Mouse (Mus musculus): ENCODE measurements around the gene Tmem176a.
"Not testable (repeated sequence)": the region's sequence is repeated elsewhere in the genome, so short reads cannot be mapped to it uniquely, and the experiment has no call there.

Tmem176a gene

DNA sequence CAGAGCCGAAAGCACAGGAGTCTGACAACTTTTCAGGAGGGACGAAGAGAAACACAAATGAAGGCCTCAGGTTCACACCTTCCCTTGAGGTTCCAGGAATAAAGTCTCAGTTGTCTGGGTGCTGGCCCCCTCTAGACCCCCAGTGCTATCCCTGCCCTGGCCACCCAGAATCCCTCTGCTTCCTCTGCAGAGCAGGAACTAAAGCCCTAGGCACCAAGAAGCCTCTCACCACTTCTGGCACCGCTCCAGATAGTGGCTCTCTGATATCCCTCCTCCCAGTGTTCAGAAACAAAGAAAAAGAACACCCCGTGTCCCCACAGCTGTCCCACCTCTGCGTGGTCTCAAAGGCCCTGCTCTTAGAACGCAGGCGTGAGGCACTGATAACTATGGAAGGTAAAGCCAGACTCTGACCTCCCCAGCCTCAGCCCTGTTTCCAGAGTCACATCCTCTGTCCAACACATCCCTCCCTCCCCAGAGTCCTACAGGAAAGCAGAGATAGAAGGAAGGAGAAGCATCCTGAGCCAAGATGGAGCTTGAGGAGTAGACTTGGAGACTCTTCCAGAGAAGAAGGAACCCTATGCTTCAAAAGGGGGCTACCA, at the start of gene Tmem176a:
Gene Tmem176a (plus strand): TSS at position 549 of the 599 bp plus-strand sequence.
- DNase-seq (ENCODE audit: low spot score in 2 of 2): no peak

DNA sequence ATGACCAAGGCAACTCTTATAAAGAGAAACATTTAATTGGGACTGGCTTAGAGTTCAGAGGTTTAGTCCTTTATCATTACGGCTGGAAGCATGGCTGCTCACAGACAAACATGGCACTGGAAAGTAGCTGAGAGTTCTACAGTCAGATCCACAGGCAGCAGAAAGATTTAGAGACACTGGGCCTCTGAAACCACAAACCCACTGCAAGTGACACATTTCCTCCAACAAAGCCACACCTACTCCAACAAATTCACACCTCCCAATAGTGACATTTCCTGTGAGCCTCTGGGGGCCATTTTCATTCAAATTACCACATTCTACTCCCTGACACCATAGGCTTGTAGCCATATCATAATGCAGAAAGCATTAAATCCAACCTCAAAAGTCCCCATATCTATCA, 38.8 kb upstream of the Tmem176a start:
- DNase-seq (ENCODE audit: low spot score in 2 of 2): no peak

DNA sequence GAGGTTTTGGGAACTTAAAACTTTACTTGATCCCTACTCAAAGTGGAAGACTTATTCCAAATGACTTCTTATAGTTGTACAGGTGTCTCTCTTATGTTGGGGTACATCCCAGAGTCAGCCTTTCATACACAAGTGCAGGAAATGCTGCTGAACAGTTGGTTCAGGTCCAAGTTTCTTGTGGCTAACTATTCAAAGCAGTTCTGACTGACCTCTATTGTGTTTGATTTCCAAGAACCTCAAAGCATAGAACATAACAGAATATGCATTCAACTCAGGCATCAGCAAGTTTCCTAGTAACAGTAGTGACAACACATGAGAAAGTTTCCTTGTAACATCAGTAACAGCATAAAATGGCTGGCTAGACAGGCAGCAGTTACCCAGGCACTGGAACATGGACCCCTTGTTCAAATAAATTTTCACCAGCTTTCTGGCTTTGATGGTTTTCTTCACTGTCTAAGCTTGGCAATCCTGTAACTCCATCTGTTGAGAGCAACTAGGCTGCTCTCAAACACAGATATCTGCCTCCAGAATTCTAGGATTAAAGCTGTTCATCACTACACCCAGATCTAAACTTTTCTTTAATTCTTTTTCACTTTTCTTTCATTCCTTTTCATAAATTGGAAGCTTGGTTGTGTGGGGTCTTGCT, 37.2 kb upstream of the Tmem176a start:
- DNase-seq (ENCODE audit: low spot score in 2 of 2): no peak

- DNase-seq (ENCODE audit: low spot score in 2 of 2): no peak
These were observed 36.4 kb upstream of the Tmem176a start for GRCm38 (mm10) chr6:48804346-48804745.

GRCm38 (mm10) chr6:48806746-48807145, 34.0 kb upstream of the Tmem176a start:
- DNase-seq (ENCODE audit: low spot score in 2 of 2): no peak

GRCm38 (mm10) chr6:48809494-48810219, 31.1 kb upstream of the Tmem176a start:
- no peak for DNase-seq (ENCODE audit: low spot score in 2 of 2)

GRCm38 (mm10) chr6:48815013-48815412, 25.7 kb upstream of the Tmem176a start:
- no peak for DNase-seq (ENCODE audit: low spot score in 2 of 2)

DNA sequence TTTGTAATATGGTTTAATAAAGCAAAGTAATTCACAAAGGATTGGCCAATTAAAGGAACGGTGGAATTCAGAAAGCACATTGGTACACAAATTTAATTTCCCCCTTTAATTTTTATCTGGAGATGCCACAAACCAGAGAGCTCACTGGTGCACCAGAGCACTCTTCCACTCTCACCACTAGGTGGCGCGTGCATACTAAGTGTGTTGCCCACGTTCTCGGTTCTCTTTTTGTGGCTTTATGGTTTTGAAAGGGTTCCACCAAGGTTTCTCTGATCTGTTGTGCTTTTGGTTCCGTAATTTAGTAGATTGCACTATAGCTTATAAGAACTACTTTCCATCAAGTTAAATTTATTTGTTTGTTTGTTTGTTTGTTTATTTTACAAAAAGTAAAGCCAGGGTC, 22.9 kb upstream of the Tmem176a start:
- DNase-seq (ENCODE audit: low spot score in 2 of 2): peak; percentile 37 to 54

DNA sequence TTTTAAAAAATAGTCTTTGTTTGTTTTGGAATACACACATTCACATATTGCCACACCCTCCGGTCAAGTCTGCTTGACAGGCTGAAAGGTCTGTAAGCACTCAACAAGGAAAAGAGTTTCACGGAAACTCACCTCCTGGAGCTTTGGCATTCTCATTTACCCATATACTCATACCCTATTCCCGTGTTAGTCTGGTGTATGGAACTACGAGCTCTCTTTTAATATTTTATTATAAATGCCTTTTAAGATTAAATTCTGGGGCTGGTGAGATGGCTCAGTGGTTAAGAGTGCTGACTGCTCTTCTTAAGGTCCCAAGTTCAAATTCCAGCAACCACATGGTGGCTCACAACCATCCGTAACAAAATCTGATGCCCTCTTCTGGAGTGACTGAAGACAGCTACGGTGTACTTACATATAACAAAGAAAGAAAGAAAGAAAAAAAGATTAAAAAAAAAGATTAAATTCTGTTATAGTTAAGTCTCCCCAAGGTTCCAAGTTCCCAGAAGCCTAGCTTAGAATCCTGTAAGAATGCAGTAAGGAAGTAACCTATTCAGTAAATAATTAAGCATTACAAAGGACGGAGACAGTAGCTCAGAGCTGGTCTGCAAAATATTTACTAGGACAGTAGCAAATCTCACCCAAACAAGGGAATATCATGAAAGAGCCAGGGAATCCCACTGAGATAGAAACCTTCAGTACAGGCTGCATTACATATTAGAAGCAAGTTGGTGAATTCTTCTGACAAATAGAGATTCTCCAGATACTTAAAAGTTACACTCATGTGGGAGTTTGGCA, 18.5 kb upstream of the Tmem176a start:
- DNase-seq (ENCODE audit: low spot score in 2 of 2): not testable (repeated sequence)

- DNase-seq (ENCODE audit: low spot score in 2 of 2): no peak
These were observed 15.7 kb upstream of the Tmem176a start for GRCm38 (mm10) chr6:48825016-48825415.

DNA sequence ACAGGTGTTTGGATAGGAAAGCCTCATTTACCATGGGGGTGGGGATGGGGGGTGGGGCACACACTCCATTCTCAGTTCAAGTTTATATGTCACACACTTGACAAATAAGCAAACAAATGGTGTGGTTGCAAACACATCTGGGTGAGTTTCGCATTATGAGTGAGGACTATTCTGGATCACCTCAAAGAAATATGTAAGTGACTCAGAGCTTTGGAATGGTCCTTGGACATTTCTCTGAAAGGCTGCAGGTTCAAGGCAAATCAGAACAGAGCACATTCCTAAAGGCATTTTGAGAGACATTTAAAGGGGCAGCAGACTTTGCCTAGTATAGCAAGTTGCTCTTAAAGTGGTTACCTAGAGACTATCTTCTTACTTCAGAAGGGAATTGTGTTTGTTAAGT, 11.7 kb upstream of the Tmem176a start:
- DNase-seq (ENCODE audit: low spot score in 2 of 2): no peak

DNA sequence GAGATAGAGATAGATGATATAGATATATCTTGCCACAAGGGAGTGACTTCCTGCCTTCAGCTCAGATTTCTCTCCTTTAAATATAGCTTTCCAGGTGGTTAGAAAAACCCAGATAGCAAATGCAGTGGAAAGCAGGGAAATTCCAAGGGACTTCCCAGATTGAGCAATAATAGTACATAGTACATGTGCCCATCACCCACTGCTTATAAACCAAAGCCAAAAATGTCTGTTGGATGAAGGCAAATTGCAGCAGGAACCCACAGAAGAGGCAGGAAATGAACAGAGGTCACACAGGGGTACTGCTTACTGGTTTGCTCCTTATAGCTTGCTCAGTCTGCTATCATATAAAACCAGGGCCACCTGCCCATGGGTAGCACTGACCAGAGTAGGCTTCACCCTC, 11.1 kb upstream of the Tmem176a start:
- DNase-seq (ENCODE audit: low spot score in 2 of 2): no peak

GRCm38 (mm10) chr6:48830241-48830640, 10.5 kb upstream of the Tmem176a start:
- no peak for DNase-seq (ENCODE audit: low spot score in 2 of 2)

DNA sequence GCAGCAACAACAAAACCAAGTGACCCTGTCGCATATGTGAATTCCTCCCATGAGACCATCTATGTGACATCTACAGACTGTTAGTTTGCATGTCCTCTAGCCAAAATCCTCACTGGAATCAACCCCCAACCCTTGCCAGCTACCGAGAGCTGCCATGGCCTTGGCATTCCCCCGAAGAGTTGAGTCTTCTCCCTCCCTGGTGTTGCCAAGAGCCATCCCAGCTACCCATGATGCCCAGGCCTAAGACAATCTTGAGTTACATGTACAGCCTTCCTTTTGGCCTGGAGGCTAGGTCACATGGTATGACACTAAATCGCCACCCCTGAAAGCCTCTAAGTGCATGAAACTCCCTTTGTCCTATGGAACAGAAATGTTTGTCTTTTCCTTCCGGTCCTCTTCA, 9.6 kb upstream of the Tmem176a start:
- DNase-seq (ENCODE audit: low spot score in 2 of 2): no peak

- no peak for DNase-seq (ENCODE audit: low spot score in 2 of 2)
These were observed 8.3 kb upstream of the Tmem176a start for GRCm38 (mm10) chr6:48832426-48832825.

GRCm38 (mm10) chr6:48833515-48833914, 7.2 kb upstream of the Tmem176a start:
- no peak for DNase-seq (ENCODE audit: low spot score in 2 of 2)

DNA sequence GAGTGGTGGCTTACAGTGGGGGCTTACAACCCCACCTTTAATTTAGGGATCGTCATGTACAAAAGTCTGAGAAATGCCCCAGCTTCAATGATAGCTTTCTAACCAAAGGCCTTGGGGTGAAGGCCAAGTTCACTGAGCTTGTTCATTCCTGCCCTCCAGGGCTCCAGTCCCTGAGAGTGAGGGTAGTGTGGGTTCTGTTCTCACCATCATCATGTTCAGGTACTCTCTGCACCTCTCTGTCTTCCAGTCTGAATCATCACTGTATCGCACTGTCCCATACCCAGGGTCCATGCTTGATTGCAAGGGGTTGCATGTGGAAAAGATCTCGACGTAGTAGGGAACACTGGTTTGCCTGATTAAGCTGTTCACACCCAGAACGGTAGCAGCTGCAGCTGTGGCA, 5.5 kb upstream of the Tmem176a start:
- no peak for DNase-seq (ENCODE audit: low spot score in 2 of 2)

- no peak for DNase-seq (ENCODE audit: low spot score in 2 of 2)
These were observed 4.6 kb upstream of the Tmem176a start for GRCm38 (mm10) chr6:48836146-48836545.

GRCm38 (mm10) chr6:48837516-48837915, 3.2 kb upstream of the Tmem176a start:
- DNase-seq (ENCODE audit: low spot score in 2 of 2): no peak

GRCm38 (mm10) chr6:48838321-48839080, 2.2 kb upstream of the Tmem176a start:
- DNase-seq (ENCODE audit: low spot score in 2 of 2): no peak

DNA sequence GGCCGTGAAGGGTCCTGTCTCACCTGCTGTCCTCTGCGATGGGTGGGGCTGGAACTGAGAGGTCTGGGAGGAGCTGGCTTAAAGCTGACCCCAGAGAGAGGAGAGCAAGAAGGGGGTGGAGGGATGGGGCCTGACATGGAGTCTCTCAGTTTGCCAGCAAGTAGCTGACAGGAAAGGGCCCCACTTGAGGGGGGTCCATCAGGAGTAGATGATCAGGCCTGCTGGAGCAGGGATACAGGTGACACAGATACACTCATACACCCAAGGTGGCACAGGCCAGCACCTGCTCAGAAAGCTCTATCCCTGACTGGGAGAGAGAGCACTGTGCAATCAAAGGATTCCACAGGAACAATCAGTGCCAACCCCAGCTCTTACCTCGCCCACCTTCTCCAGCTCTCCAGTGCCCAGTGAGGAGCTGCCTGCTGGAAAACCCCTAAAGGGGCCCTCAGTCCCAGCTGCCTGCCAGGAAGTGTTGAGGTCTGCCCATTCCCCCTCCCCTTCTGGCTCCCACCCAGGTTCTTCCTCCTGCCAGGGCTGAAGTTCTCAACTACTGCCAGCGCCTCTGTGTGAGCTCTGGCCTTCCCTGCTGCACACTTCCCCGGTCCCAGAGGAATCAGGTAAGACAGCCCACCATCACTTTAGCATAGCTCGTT, 380 bp downstream of the Tmem176a start, which contains the start of gene Tmem176b:
Gene Tmem176b (minus strand): TSS at position 524 of the 653 bp plus-strand sequence.
- peak; percentile 59 to 70 for DNase-seq (ENCODE audit: low spot score in 2 of 2)

All from frontal cortex, postnatal 25 days (tissue).